Mouse (Mus musculus) layer of hippocampus, adult 2 months (tissue): ENCODE results near the gene Slc28a1. TPM values are rescaled to one million over a fixed set of nuclear protein-coding genes. Genes with fewer than 3 reads are reported as not detected.

ENCODE experiments used
- DNase-seq, 2 experiments: peaks; one replicate each; pipeline ENCODE4 v3.0.0; 2022; ENCODE audit warnings: low spot score in 2 of 2
- H3K27ac ChIP-seq: fragments of 200-600 bp; 2 replicates; pipeline ENCODE4 v1.8.1; 2022
- H3K4me3 ChIP-seq: fragments of 200-600 bp; 2 replicates; pipeline ENCODE4 v1.8.1; 2022; ENCODE audit warnings: mild to moderate bottlenecking
- CTCF ChIP-seq: fragments of 200-600 bp; conservative IDR thresholded peaks from 2 replicates; pipeline ENCODE4 v1.8.1; 2022; ENCODE audit warnings: antibody characterized with exemption, mild to moderate bottlenecking, moderate library complexity
- total RNA-seq, 2 experiments: library from RNA; stranded (reverse); gene quantifications; 2 replicates each; pipeline ENCODE4 v1.2.3; 2021

Gene Slc28a1
- total RNA-seq, 2 experiments from 2014 or later: not detected

- Histone ChIP-seq H3K27ac (no peak overlapping the region), H3K4me3 (no peak overlapping the region)
- DNase-seq: no peak
- no peak for TF ChIP-seq CTCF
Observed at GRCm38 (mm10) chr7:81108226-81108625, 6.4 kb upstream of the Slc28a1 start.

GRCm38 (mm10) chr7:81109717-81110651 is 4.6 kb upstream of the Slc28a1 start:
- DNase-seq: no peak
- no peak for TF ChIP-seq CTCF
- H3K4me3 ChIP-seq: no peak overlapping the region
- peak overlapping the region; percentile 28; the same call in 1 of the 2 replicates for H3K27ac ChIP-seq

DNA sequence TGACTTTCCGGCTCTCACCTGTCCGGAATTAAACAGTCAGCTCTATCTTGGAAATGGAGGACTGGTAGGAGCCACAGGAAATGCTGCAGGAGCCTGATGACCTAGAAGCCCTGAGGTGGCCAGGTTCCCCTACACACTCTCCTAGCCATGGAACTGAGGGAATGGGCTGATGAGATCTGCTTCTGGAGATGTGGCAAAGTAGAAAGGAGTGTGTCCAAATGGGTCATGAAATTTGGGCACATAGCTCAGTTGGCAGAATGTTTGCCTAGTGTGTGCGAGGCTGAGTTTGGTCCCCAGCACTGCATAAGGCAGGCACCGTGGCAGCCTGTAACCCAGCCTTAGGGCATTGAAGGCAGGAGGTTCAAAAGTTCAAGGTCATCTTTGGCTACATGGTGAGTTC is 3.8 kb upstream of the Slc28a1 start:
- H3K4me3 ChIP-seq: no peak overlapping the region
- no peak overlapping the region for H3K27ac ChIP-seq
- DNase-seq: no peak
- no peak for TF ChIP-seq CTCF

- no peak overlapping the region for H3K4me3 ChIP-seq
- TF ChIP-seq CTCF: no peak
- no peak overlapping the region for H3K27ac ChIP-seq
- DNase-seq: no peak
Observed at GRCm38 (mm10) chr7:81111729-81112128, 2.9 kb upstream of the Slc28a1 start.

DNA sequence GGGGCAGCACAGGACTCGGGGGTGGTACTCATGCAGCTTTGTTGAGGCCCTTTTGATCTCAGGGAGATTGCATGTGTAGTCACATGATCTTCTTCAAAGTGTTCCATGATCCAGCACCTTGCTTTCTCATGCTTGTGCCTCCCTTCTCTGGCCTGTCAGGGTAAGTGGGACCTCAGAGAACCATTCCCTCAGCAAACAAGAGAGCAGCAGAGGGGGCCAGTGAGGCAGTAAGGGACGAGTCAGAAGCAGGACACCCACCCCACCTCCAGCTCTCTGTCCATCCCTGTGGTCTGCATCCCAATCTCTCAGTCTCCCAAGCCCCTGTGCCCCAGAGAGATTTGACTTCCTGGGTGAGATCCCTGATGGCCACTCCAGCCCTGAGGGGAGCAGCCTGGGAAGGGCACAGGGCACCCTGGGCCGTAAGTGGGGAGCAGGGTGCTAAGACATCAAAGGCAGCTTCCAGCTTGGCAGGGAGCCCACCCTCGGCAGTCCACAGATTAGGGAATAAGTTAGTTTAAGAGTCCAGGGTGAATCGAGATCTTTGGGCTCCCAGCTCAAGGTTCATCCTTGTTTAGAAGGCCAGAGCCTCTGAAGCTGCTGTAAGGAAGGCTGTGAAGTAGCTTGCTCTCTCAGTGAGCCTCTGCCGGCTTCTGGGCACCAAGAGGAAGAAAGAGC is 1.8 kb upstream of the Slc28a1 start:
- peak; percentile 43 for TF ChIP-seq CTCF

GRCm38 (mm10) chr7:81121099-81121498 is 6.5 kb downstream of the Slc28a1 start:
- Histone ChIP-seq H3K27ac (no peak overlapping the region), H3K4me3 (no peak overlapping the region)
- DNase-seq: no peak
- no peak for TF ChIP-seq CTCF

More for the DNA sequence above, 1.8 kb upstream of the Slc28a1 start:
- DNase-seq: no peak
- H3K27ac ChIP-seq: no peak overlapping the region
- H3K4me3 ChIP-seq: no peak overlapping the region

DNA sequence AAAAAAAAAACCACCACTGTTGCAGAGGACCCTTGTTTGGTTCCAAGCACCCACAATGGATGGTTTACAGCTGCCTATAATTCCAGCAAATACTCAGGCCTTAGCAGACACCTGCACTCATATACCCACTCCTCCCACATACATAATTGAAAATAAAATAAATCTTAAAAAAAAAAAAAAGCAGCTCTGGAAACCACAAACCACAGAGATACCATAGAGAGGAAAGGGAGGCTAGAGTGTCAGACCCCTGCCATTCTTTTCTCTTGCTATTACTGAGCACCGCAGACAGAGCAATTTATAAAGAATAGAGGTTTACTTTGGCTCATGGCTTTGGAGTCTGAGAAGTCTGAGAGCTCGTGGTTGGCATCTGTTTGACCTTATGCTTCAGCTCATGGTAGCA is 8.2 kb downstream of the Slc28a1 start:
- no peak for TF ChIP-seq CTCF
- DNase-seq: no peak
- Histone ChIP-seq H3K4me3 (no peak overlapping the region), H3K27ac (no peak overlapping the region)

GRCm38 (mm10) chr7:81123553-81123952 is 9.0 kb downstream of the Slc28a1 start:
- TF ChIP-seq CTCF: no peak
- Histone ChIP-seq H3K4me3 (no peak overlapping the region), H3K27ac (no peak overlapping the region)
- no peak for DNase-seq

DNA sequence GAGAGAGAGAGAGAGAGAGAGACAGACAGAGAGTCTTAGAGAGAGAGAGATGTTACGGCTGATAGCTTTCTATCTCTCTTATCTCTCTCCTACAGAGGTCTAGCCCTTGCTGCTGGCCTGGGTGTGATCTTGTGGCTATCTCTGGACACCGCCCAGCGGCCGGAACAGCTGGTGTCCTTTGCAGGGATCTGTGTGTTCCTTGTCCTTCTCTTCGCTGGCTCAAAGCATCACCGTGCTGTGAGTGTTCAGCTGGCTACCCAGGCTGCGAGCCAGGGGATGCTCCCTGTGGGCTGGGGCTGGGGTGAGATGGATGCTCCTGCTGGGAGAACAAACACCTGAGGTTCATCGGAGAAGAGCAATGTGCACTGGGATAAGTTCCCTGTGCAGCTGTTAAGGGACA is 10.2 kb downstream of the Slc28a1 start:
- Histone ChIP-seq H3K4me3 (no peak overlapping the region), H3K27ac (no peak overlapping the region)
- TF ChIP-seq CTCF: no peak
- DNase-seq: no peak

- TF ChIP-seq CTCF: no peak
- Histone ChIP-seq H3K27ac (no peak overlapping the region), H3K4me3 (no peak overlapping the region)
- no peak for DNase-seq
Observed at GRCm38 (mm10) chr7:81125215-81126175, 10.9 kb downstream of the Slc28a1 start.

GRCm38 (mm10) chr7:81131864-81132263 is 17.3 kb downstream of the Slc28a1 start:
- Histone ChIP-seq H3K27ac (no peak overlapping the region), H3K4me3 (no peak overlapping the region)
- TF ChIP-seq CTCF: no peak
- DNase-seq: no peak

- no peak for TF ChIP-seq CTCF
- H3K4me3 ChIP-seq: no peak overlapping the region
- no peak for DNase-seq
- no peak overlapping the region for H3K27ac ChIP-seq
Observed at GRCm38 (mm10) chr7:81132851-81133279, 18.3 kb downstream of the Slc28a1 start.
